Mouse (Mus musculus): ENCODE measurements around the gene Olfr725.
A peak's percentile ranks its signal among the peaks of the same experiment; 100 is the strongest.

The Olfr725 gene

DNA sequence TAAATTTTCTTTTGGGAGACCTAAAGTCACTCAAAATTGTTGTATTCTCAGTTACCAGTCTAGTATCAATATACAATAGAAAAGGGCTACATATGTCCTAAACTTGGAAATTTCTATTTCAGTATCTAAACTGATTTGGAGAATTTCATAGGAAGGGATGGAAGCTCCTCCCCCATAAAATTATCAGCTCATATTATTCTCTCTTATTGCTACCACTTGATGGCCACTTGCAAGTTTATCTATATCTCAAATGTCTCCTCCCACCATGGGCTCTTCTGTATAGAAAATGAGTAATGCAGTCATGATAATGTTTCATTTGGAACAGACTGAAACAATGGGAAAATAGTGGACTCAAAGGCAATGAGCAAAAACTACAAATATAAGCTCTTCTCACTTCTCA is at the start of gene Olfr725:
Olfr725 (minus strand) TSS at position 101 of the 400 bp plus-strand sequence.
- DNase-seq, result no peak

DNA sequence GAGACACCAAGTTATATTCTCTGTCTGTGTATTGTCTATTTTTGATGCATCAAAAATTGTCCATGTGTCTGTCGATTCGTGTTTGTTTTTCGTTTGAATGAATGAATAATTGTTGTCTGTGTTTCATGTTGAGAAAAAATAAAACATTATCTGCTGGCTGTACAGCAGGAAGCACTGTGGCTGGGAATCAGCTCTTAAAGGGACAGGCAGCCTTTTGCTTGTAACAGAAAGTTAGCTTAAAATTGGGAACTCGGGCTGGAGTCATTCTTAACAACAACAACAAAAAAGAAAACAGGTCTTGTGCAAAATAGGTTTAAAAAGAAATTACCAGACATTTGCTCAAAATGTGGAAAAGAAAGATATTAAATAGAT is 22.5 kb upstream of the Olfr725 start:
- no peak for DNase-seq

DNA sequence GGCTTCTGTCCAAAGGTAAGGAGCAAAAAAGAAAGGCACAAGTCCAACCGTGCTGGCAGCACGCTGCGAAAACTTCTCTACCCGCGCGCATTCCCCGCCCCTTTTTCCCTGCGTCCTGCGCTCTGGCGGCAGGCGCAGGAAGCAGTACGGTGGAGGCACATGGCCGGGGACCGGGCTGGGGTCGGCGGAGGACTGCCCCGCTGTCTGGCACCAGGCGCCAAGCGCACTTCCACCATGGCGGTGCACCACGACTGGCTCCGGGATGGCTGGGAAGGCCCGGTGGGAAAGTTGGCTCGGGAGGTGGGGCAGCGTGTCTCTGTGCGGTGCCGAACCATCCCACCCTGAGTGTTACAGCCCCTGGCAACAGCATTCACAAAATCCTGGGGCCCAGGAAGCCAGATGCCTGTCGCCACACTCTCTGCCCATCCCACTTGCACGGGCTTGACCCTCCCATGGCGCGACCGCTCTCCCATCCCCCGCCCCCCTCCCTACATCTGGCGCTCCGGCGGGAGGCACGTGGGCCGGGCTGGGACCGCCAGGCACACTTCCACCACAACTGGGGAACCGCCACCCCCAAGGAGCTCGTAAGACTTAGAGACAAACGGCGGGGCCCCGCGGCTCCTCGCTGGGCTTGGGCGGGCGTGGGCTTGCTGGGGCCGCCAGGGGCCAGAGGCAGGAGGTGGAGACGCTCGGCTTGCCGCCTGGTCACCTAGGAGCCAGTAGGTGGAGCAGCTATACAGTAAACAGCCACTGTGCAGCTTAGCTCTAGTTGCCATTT is 22.0 kb upstream of the Olfr725 start:
- DNase-seq, result peak; percentile 38

DNA sequence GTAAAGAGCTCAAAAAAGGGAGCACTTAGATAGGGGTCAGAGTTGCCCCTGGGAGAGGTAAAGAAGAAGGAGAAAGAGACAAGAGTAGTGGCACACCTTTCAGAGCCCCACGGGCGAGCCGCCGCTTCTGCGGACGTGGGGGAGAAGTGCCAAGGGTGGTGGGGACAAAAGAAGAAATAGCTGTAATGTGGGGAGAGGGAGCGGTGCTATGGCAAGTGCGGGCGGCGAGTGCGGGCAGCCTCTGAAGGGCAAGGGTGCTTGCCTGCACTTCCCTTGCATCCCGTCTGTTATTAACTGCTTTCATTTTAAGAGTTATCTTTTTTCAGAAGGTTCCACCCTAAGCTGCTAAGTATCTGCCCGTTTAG is 21.4 kb upstream of the Olfr725 start:
- DNase-seq, result no peak

DNA sequence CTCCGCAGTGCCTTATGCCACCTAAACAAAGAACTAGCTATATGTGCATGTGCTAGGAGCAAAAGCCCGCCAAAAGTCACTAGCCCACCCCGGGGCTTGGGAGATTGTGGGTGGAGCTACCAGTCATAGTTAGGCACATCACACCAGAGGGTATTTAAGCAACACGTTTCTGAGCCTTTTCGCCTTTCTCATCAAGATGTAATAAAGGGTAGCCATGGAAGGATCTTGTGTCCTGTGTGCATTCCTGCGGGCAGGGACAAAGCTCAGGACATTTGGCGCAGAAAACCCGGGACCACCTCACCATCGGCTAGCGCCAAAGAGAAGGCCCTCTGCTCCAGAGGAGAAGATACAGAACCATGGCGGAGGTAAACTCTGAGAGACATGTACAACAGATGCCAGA is 21.0 kb upstream of the Olfr725 start:
- peak; percentile 12 for DNase-seq

DNA sequence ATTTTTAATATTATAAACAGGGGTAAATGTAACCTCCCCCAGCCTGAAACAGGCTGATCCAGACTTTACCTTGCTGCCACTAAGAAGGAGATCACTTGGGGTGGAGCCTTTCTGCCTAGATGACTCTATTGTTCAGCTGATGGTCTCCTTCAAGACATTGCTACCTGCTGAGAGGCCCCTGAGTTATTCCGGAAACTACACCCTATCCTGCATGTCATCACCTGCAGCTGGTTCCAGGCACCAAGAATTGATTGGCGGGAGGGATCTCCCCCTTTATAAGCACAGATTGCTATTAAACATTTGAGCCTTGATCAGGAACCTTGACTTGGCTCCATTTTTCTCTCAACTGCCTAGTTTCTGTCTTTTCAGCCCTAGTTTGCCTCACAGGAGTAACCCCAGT is 8.1 kb downstream of the Olfr725 start:
- no peak for DNase-seq

DNA sequence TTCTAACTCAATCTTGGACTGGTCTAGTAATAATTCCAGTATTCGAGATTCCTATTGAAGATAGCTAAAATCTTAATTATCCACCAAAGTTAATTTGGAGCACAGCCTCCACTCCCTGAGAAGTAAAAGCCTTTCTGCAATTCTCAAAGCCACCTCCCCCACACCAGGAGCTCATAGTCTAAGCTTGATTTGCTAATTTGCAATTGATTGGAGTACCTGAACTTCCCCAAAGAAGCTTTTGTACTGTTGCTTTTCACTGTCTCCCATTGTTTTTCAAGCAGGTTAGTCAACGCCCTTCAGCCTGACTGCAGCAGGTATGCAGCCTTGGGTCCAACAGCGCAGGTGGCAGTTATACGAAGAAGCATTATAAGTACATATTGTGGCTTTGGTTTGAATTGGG is 8.8 kb downstream of the Olfr725 start:
- DNase-seq, result no peak

DNA sequence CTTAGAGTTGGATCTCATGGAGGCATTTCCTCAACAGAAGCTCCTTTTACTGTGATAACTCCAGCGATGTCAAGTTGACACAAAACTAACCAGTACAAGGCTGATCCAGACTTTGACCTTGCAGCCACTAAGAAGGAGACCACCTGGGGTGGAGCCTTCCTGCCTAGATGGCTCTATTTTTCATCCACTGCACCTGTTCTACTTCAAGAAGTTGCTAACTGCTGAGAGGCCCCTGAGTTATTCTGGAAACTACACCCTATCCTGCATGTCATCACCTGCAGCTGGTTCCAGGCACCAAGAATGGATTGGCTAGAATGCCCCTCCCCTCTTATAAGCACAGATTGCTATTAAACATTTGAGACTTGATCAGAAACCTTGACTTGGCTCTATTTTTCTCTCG is 13.8 kb downstream of the Olfr725 start:
- no peak for DNase-seq
